Mouse (Mus musculus): ENCODE measurements around the gene Actr1b. TPM values are rescaled to one million over a fixed set of nuclear protein-coding genes. Genes with fewer than 3 reads are reported as not detected.
A peak's percentile ranks its signal among the peaks of the same experiment; 100 is the strongest.
"Not testable (repeated sequence)": the region's sequence is repeated elsewhere in the genome, so short reads cannot be mapped to it uniquely, and the experiment has no call there.

The Actr1b gene
- polyA plus RNA-seq, 1 experiment from 2014 or later, result 156 TPM

- Histone ChIP-seq H3K36me3 (peaks cover 26% of the 10 kb centered on the region), H3K4me1 (peaks cover 15% of the 10 kb centered on the region), H3K27ac (peak within 1 kb of the TSS; percentile 85), H3K4me3 (peak within 1 kb of the TSS; percentile 94), H3K9me3 (replicated peaks) (no peaks in the 10 kb centered on the region), H3K27me3 (ENCODE audit: low read depth, poor library complexity, severe bottlenecking) (no peaks in the 10 kb centered on the region)
- 1% methylated on average over 68 of the region's 68 CpGs for WGBS
- peak; percentile 100 for DNase-seq (ENCODE audit: low spot score)
Observed at GRCm38 (mm10) chr1:36691271-36692155, 22.7 kb downstream of the Actr1b start, which contains the start of gene Cox5b. Cox5b (plus strand) TSS chr1:36691449.

GRCm38 (mm10) chr1:36690671-36691235, 23.5 kb downstream of the Actr1b start:
- H3K4me3 ChIP-seq, result peak overlapping the region; percentile 94
- peaks cover 15% of the 10 kb centered on the region for H3K4me1 ChIP-seq
- WGBS, result 61% methylated on average over 11 of the region's 11 CpGs
- H3K36me3 ChIP-seq, result peaks cover 26% of the 10 kb centered on the region
- no peaks in the 10 kb centered on the region for H3K27me3 ChIP-seq (ENCODE audit: low read depth, poor library complexity, severe bottlenecking)
- no peak for DNase-seq (ENCODE audit: low spot score)
- H3K9me3 ChIP-seq (replicated peaks), result no peaks in the 10 kb centered on the region
- H3K27ac ChIP-seq, result peak overlapping the region; percentile 85

- Histone ChIP-seq H3K9me3 (replicated peaks) (no peaks in the 10 kb centered on the region), H3K27ac (peak overlapping the region; percentile 43; the same call in 1 of the 2 replicates), H3K27me3 (ENCODE audit: low read depth, poor library complexity, severe bottlenecking) (no peaks in the 10 kb centered on the region), H3K4me1 (no peaks in the 10 kb centered on the region), H3K4me3 (no peak overlapping the region), H3K36me3 (no peaks in the 10 kb centered on the region)
- peak; percentile 80 for DNase-seq (ENCODE audit: low spot score)
- 14% methylated on average over 13 of the region's 13 CpGs for WGBS
Observed at GRCm38 (mm10) chr1:36683810-36684467, 30.3 kb downstream of the Actr1b start.

- 94% methylated on average over 39 of the region's 39 CpGs for WGBS
- peak within 1 kb of the TSS; percentile 43; the same call in 1 of the 2 replicates for H3K27ac ChIP-seq
- DNase-seq (ENCODE audit: low spot score), result no peak
Observed at GRCm38 (mm10) chr1:36682620-36683355, 31.4 kb downstream of the Actr1b start, which contains the start of gene Fam178b. Fam178b (minus strand) TSS chr1:36683183.

GRCm38 (mm10) chr1:36680893-36681292, 33.3 kb downstream of the Actr1b start:
- H3K36me3 ChIP-seq, result no peaks in the 10 kb centered on the region
- WGBS, result 85% methylated on average over 7 of the region's 7 CpGs
- no peaks in the 10 kb centered on the region for H3K27me3 ChIP-seq (ENCODE audit: low read depth, poor library complexity, severe bottlenecking)
- no peak for DNase-seq (ENCODE audit: low spot score)
- H3K4me1 ChIP-seq, result no peaks in the 10 kb centered on the region
- H3K4me3 ChIP-seq, result no peak overlapping the region
- H3K9me3 ChIP-seq (replicated peaks), result no peaks in the 10 kb centered on the region
- H3K27ac ChIP-seq, result no peak overlapping the region

More at GRCm38 (mm10) chr1:36682620-36683355, 31.4 kb downstream of the Actr1b start, which contains the start of gene Fam178b:
- Histone ChIP-seq H3K9me3 (replicated peaks) (no peaks in the 10 kb centered on the region), H3K27me3 (ENCODE audit: low read depth, poor library complexity, severe bottlenecking) (no peaks in the 10 kb centered on the region), H3K4me3 (no peak within 1 kb of the TSS), H3K36me3 (no peaks in the 10 kb centered on the region), H3K4me1 (no peaks in the 10 kb centered on the region)

GRCm38 (mm10) chr1:36674936-36675335, 39.3 kb downstream of the Actr1b start:
- Histone ChIP-seq H3K4me1 (no peaks in the 10 kb centered on the region), H3K9me3 (replicated peaks) (no peaks in the 10 kb centered on the region), H3K36me3 (no peaks in the 10 kb centered on the region), H3K4me3 (no peak overlapping the region), H3K27ac (no peak overlapping the region), H3K27me3 (ENCODE audit: low read depth, poor library complexity, severe bottlenecking) (no peaks in the 10 kb centered on the region)
- 15% methylated on average over 3 of the region's 3 CpGs for WGBS
- no peak for DNase-seq (ENCODE audit: low spot score)

- WGBS, result 66% methylated on average over 16 of the region's 16 CpGs
- Histone ChIP-seq H3K4me3 (no peak overlapping the region), H3K9me3 (replicated peaks) (no peaks in the 10 kb centered on the region), H3K27ac (no peak overlapping the region), H3K36me3 (no peaks in the 10 kb centered on the region), H3K27me3 (ENCODE audit: low read depth, poor library complexity, severe bottlenecking) (no peaks in the 10 kb centered on the region), H3K4me1 (no peaks in the 10 kb centered on the region)
- DNase-seq (ENCODE audit: low spot score), result no peak
Observed at GRCm38 (mm10) chr1:36672648-36673350, 41.4 kb downstream of the Actr1b start.

- no peaks in the 10 kb centered on the region for H3K27me3 ChIP-seq (ENCODE audit: low read depth, poor library complexity, severe bottlenecking)
- no peaks in the 10 kb centered on the region for H3K9me3 ChIP-seq (replicated peaks)
- no peaks in the 10 kb centered on the region for H3K36me3 ChIP-seq
- H3K4me1 ChIP-seq, result no peaks in the 10 kb centered on the region
- no peak overlapping the region for H3K27ac ChIP-seq
- H3K4me3 ChIP-seq, result no peak overlapping the region
- 94% methylated on average over 10 of the region's 10 CpGs for WGBS
- DNase-seq (ENCODE audit: low spot score), result no peak
Observed at GRCm38 (mm10) chr1:36671260-36671659, 43.0 kb downstream of the Actr1b start.

- Histone ChIP-seq H3K4me1 (peaks cover 7% of the 10 kb centered on the region; the same call in 1 of the 2 replicates), H3K27ac (no peak overlapping the region), H3K27me3 (ENCODE audit: low read depth, poor library complexity, severe bottlenecking) (no peaks in the 10 kb centered on the region), H3K4me3 (no peak overlapping the region), H3K9me3 (replicated peaks) (no peaks in the 10 kb centered on the region), H3K36me3 (no peaks in the 10 kb centered on the region)
- 69% methylated on average over 4 of the region's 4 CpGs for WGBS
- no peak for DNase-seq (ENCODE audit: low spot score)
Observed at GRCm38 (mm10) chr1:36670256-36670655, 44.0 kb downstream of the Actr1b start.

- H3K27me3 ChIP-seq (ENCODE audit: low read depth, poor library complexity, severe bottlenecking); H3K27ac ChIP-seq; DNase-seq (ENCODE audit: low spot score); H3K36me3 ChIP-seq; H3K9me3 ChIP-seq (replicated peaks); H3K4me1 ChIP-seq; H3K4me3 ChIP-seq: not testable (repeated sequence)
- 56% methylated on average over 4 of the region's 4 CpGs for WGBS
Observed at GRCm38 (mm10) chr1:36668007-36668406, 46.2 kb downstream of the Actr1b start.

- Histone ChIP-seq H3K4me1 (peaks cover 9% of the 10 kb centered on the region; the same call in 1 of the 2 replicates), H3K9me3 (replicated peaks) (no peaks in the 10 kb centered on the region), H3K27ac (no peak overlapping the region), H3K4me3 (no peak overlapping the region), H3K36me3 (no peaks in the 10 kb centered on the region), H3K27me3 (ENCODE audit: low read depth, poor library complexity, severe bottlenecking) (no peaks in the 10 kb centered on the region)
- 64% methylated on average over 4 of the region's 4 CpGs for WGBS
- DNase-seq (ENCODE audit: low spot score), result no peak
Observed at GRCm38 (mm10) chr1:36665934-36666333, 48.3 kb downstream of the Actr1b start.
